In genomic region chr14:22114651-22115351, GRCm38 (mm10) we compare ENCODE assay signal across 11 mouse cellular contexts.
DNase-seq lines count a peak whose midpoint lies in the region; ATAC-seq and TF ChIP-seq lines count a peak whose summit lies in the region.
"Had no signal": no experiment of that assay in that cellular context is flagged by ENCODE, and none has a peak within 500 bp of the region (broad histone marks: within the 10 kb centered on the region; RNA-seq: fewer than 3 reads in every experiment).

No protein-coding gene starts in this region.

- peak; percentile 86 for DNase-seq in heart, adult 11 months
- DNase-seq in heart, adult 18-20 months = no peak
- DNase-seq in adrenal gland, postnatal 14 days = peak; percentile 15
- peak; percentile 86 for DNase-seq in mesoderm, embryonic 11.5 days (ENCODE audit: low read depth, low spot score)
- DNase-seq in left cerebral cortex, postnatal 25 days (ENCODE audit: low spot score in 2 of 2) = no peak
- no peak for DNase-seq in right cerebral cortex, postnatal 10 days (ENCODE audit: low spot score in 2 of 2)
- DNase-seq in heart, adult 2 months = no peak
- DNase-seq: thymus, postnatal 36 days had no signal

- H3K27ac ChIP-seq in forebrain, embryonic 15.5 days (replicated peaks) = no peak overlapping the region
- H3K27ac ChIP-seq in heart, adult 2 months = no peak overlapping the region
- H3K27ac ChIP-seq: hindbrain, embryonic 15.5 days; liver, embryonic 14.5 days had no signal

- TF ChIP-seq POLR2A in heart, adult 2 months (IDR thresholded peaks at IDR 0.05; ENCODE audit: insufficient read depth, low read depth, low read length) = no peak

- no peak overlapping the region for H3K9ac ChIP-seq in forebrain, embryonic 15.5 days (replicated peaks)
- H3K9ac ChIP-seq in heart, adult 2 months (ENCODE audit: low read depth, low read length) = no peak overlapping the region
- H3K9ac ChIP-seq: hindbrain, embryonic 15.5 days; liver, embryonic 14.5 days had no signal

- H3K27me3 ChIP-seq in forebrain, embryonic 15.5 days = 0 out of 2 replicates have a peak, but pooled peaks cover 7% of the 10 kb centered on the region
- no peaks in the 10 kb centered on the region for H3K27me3 ChIP-seq in heart, adult 2 months (ENCODE audit: control insufficient read depth, insufficient read depth, low read length)
- H3K27me3 ChIP-seq: hindbrain, embryonic 15.5 days had no signal

- H3K4me1 ChIP-seq in forebrain, embryonic 15.5 days = peaks cover 14% of the 10 kb centered on the region
- no peaks in the 10 kb centered on the region for H3K4me1 ChIP-seq in heart, adult 2 months (ENCODE audit: control insufficient read depth, insufficient read depth, low read length)

- 9% methylated on average over 18 of the region's 18 CpGs for WGBS in forebrain, embryonic 15.5 days
- WGBS in heart, adult 2 months = 57% methylated on average over 18 of the region's 18 CpGs

- H3K9me3 ChIP-seq in forebrain, embryonic 15.5 days = no peaks in the 10 kb centered on the region
- H3K9me3 ChIP-seq: hindbrain, embryonic 15.5 days had no signal

- ATAC-seq in forebrain, embryonic 15.5 days (replicated peaks) = 0 out of 2 replicates have a peak, but pooled peaks have one; percentile 8

- intact Hi-C loops in left cerebral cortex, postnatal 25 days (cut with DNase I) = no loop called here
- intact Hi-C loops in heart, adult 2 months (cut with DNase I) = no loop called here

- no peaks in the 10 kb centered on the region for H3K36me3 ChIP-seq in forebrain, embryonic 15.5 days
- no peaks in the 10 kb centered on the region for H3K36me3 ChIP-seq in heart, adult 2 months (ENCODE audit: control insufficient read depth, insufficient read depth, low read length)
- H3K36me3 ChIP-seq: hindbrain, embryonic 15.5 days had no signal

- no peaks in the 10 kb centered on the region for H3K79me2 ChIP-seq in heart, adult 2 months (replicated peaks; ENCODE audit: control insufficient read depth, insufficient read depth, low read length)

- TF ChIP-seq EP300 in heart, adult 2 months (IDR thresholded peaks at IDR 0.05; ENCODE audit: insufficient read depth, low read depth, low read length) = no peak

- TF ChIP-seq CTCF in heart, adult 2 months (IDR thresholded peaks at IDR 0.05) = no peak

- H3K4me3 ChIP-seq in forebrain, embryonic 15.5 days = no peak overlapping the region
- no peak overlapping the region for H3K4me3 ChIP-seq in heart, adult 2 months
- H3K4me3 ChIP-seq: hindbrain, embryonic 15.5 days had no signal

- 0 out of 2 replicates have a peak overlapping the region, but pooled peaks have one; percentile 1 for H3K4me2 ChIP-seq in forebrain, embryonic 15.5 days (replicated peaks)
- H3K4me2 ChIP-seq: hindbrain, embryonic 15.5 days had no signal

Comparison
In these comparisons a context has a peak if more than half of its experiments do, and no peak if none do; other contexts are left out.
1. DNase-seq: peak in heart, adult 11 months (single experiment), adrenal gland, postnatal 14 days (single experiment) and mesoderm, embryonic 11.5 days (single experiment); none in heart, adult 18-20 months (0 of 2), left cerebral cortex, postnatal 25 days (0 of 2), right cerebral cortex, postnatal 10 days (0 of 2) and heart, adult 2 months (0 of 2).